Mouse (Mus musculus) midbrain, postnatal 0 days (tissue): ENCODE results near the gene Defb10. TPM values are rescaled to one million over a fixed set of nuclear protein-coding genes. Genes with fewer than 3 reads are reported as not detected.
"Not testable (repeated sequence)": the region's sequence is repeated elsewhere in the genome, so short reads cannot be mapped to it uniquely, and the experiment has no call there.

ENCODE experiments used
- ATAC-seq: fragments of 200-750 bp; cut with Nextera tagmentation; 2 replicates; pipeline ENCODE4 v1.8.0; 2017; ENCODE audit warnings: moderate number of reproducible peaks, mild to moderate bottlenecking, moderate TSS enrichment, moderate library complexity; ENCODE audit not compliant: low FRiP score
- DNase-seq: peaks from one replicate; pipeline ENCODE4 v3.0.0-alpha.2; 2015; ENCODE audit warnings: low spot score
- H3K27ac ChIP-seq: fragments of 300-500 bp; sonication (generic); 2 replicates; pipeline ENCODE4 v1.5.1; 2014; ENCODE audit warnings: low read depth, mild to moderate bottlenecking, low read length, mixed read lengths
- H3K27me3 ChIP-seq: fragments of 300-500 bp; sonication (generic); 2 replicates; pipeline ENCODE4 v1.6.1; 2014; ENCODE audit warnings: low read length, control low read depth, mixed read lengths; ENCODE audit not compliant: insufficient read depth
- H3K36me3 ChIP-seq: fragments of 300-500 bp; sonication (generic); 2 replicates; pipeline ENCODE4 v1.6.1; 2014; ENCODE audit warnings: low read length, control low read depth, mixed read lengths; ENCODE audit not compliant: insufficient read depth
- H3K4me1 ChIP-seq: fragments of 300-500 bp; sonication (generic); 2 replicates; pipeline ENCODE4 v1.6.1; 2014; ENCODE audit warnings: mild to moderate bottlenecking, control low read depth, antibody characterized with exemption, low read length, mixed read lengths; ENCODE audit not compliant: insufficient read depth
- H3K4me2 ChIP-seq: fragments of 300-500 bp; sonication (generic); 2 replicates; pipeline ENCODE4 v1.6.1; 2014; ENCODE audit warnings: low read depth, mild to moderate bottlenecking, low read length, mixed read lengths; ENCODE audit not compliant: poor library complexity, severe bottlenecking
- H3K4me3 ChIP-seq: fragments of 300-500 bp; sonication (generic); 2 replicates; pipeline ENCODE4 v1.5.1; 2014; ENCODE audit warnings: low read depth, mild to moderate bottlenecking, low read length, moderate library complexity
- H3K9ac ChIP-seq: fragments of 300-500 bp; sonication (generic); replicated peaks from 2 replicates; pipeline ENCODE4 v1.6.1; 2014; ENCODE audit warnings: mild to moderate bottlenecking, low read length, moderate library complexity, mixed read lengths; ENCODE audit not compliant: poor library complexity, severe bottlenecking
- H3K9me3 ChIP-seq: fragments of 300-500 bp; sonication (generic); 2 replicates; pipeline ENCODE4 v1.6.1; 2016; ENCODE audit warnings: low read length, control low read depth
- WGBS: fragments of 180-500 bp; shearing (Covaris S2); extraction: QIAGEN DNeasy Blood & Tissue Kit; methylation state at CpG from one replicate; pipeline ENCODE4 v1.1.7; 2014; 5-methylcytosine and 5-hydroxymethylcytosine counted together
- polyA plus RNA-seq: library from polyadenylated mRNA; unstranded; fragments of >200 nt; fragmentation: Nextera tagmentation; extraction: Ambion mirVana; gene quantifications from 2 replicates; pipeline ENCODE4 v1.2.1, GENCODE M21; 2015
- total RNA-seq: library from RNA; depleted of rRNA; stranded (reverse); fragments of >200 nt; gene quantifications from 2 replicates; pipeline ENCODE4 v1.2.3, GENCODE M21; 2014; rRNA removed

Defb10 gene
- not detected in 2 replicates for total RNA-seq
- polyA plus RNA-seq, result not detected in 2 replicates

DNA sequence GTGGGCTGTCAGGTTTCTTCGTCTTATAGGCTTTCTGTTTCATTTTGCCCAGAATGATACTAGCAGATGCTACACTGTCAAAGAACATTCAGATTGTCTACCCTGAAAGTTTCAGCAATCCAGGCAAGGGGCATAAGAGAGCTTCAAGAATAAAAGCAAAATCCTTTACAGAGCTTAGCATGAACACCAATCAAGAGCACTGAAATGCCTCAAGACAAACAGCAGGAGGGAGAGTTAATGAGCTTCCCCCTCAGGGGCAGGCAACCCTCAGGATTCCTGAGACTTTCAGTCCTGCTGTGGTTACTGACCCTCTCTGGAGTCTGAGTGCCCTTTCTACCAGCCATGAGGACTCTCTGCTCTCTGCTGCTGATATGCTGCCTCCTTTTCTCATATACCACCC is at the start of gene Defb10:
Defb10 (plus strand) TSS at position 316 of the 400 bp plus-strand sequence.
- not testable (repeated sequence) for ATAC-seq, H3K9ac ChIP-seq, H3K4me1 ChIP-seq, H3K36me3 ChIP-seq, H3K4me3 ChIP-seq, H3K4me2 ChIP-seq, H3K27me3 ChIP-seq, H3K27ac ChIP-seq, DNase-seq, H3K9me3 ChIP-seq
- 26% methylated on average over 1 of the region's 1 CpGs for WGBS

DNA sequence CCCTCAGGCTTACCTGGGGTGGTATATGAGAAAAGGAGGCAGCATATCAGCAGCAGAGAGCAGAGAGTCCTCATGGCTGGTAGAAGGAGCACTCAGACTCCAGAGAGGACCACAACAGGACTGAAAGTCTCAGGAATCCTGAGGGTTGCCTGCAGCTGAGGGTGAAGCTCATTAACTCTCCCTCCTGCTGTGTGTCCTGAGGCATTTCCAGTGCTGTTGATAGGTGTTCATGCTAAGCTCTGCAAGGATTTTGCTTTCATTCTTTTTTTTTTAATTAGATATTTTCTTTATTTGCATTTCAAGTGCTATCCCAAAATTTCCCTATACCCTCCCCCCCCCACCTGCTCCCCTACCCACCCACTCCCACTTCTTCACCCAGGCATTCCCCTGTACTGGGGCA is 26.6 kb downstream of the Defb10 start, which contains the start of gene Defb9:
Defb9 (minus strand) TSS at position 101 of the 400 bp plus-strand sequence.
- H3K4me2 ChIP-seq, H3K36me3 ChIP-seq, H3K9ac ChIP-seq, H3K27ac ChIP-seq, DNase-seq, H3K9me3 ChIP-seq, H3K4me3 ChIP-seq, H3K27me3 ChIP-seq, ATAC-seq, H3K4me1 ChIP-seq: not testable (repeated sequence)

DNA sequence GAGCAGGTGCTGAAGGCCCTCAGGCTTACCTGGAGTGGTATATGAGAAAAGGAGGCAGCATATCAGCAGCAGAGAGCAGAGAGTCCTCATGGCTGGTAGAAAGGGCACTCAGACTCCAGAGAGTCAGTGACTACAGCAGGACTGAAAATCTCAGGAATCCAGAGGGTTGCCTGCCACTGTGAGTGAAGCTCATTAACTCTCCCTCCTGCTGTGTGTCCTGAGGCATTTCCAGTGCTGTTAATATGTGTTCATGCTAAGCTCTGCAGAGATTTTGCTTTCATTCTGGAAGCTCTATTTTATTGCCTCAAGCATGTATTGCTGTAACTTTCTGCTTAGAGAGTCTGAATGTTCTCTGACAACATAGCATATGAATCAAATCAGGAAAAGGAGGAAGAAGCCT is 47.6 kb downstream of the Defb10 start, which contains the start of gene Defb11:
Defb11 (minus strand) TSS at position 123 of the 400 bp plus-strand sequence.
- H3K9ac ChIP-seq, H3K36me3 ChIP-seq, H3K4me3 ChIP-seq, H3K4me1 ChIP-seq, H3K4me2 ChIP-seq, H3K27ac ChIP-seq, H3K9me3 ChIP-seq, H3K27me3 ChIP-seq: not testable (repeated sequence)
- ATAC-seq, result peak; percentile 82
- peak; percentile 11 for DNase-seq

Other genes starting within 250 kb of the Defb10 start
- not detected in 2 replicates for gene Defa26, start 240.7 kb upstream of the Defb10 start, total RNA-seq
- gene Defa26, start 240.7 kb upstream of the Defb10 start, polyA plus RNA-seq, result not detected in 2 replicates
- not detected in 2 replicates for gene Defa17, start 203.1 kb upstream of the Defb10 start, total RNA-seq
- gene Defa17, start 203.1 kb upstream of the Defb10 start, polyA plus RNA-seq, result not detected in 2 replicates
- not detected in 2 replicates for gene Defa34, start 193.1 kb upstream of the Defb10 start, total RNA-seq
- gene Defa34, start 193.1 kb upstream of the Defb10 start, polyA plus RNA-seq, result not detected in 2 replicates
- not detected in 2 replicates for gene AY761184, start 155.3 kb upstream of the Defb10 start, total RNA-seq
- not detected in 2 replicates for gene AY761184, start 155.3 kb upstream of the Defb10 start, polyA plus RNA-seq
- not detected in 2 replicates for gene Defa24, start 124.4 kb upstream of the Defb10 start, total RNA-seq
- gene Defa24, start 124.4 kb upstream of the Defb10 start, polyA plus RNA-seq, result not detected in 2 replicates
- not detected in 2 replicates for gene Defb50, start 35.4 kb upstream of the Defb10 start, total RNA-seq
- not detected in 2 replicates for gene Defb50, start 35.4 kb upstream of the Defb10 start, polyA plus RNA-seq
- gene Defb2, start 19.0 kb upstream of the Defb10 start, total RNA-seq, result not detected in 2 replicates
- not detected in 2 replicates for gene Defb2, start 19.0 kb upstream of the Defb10 start, polyA plus RNA-seq
- not detected in 2 replicates for gene Defb9, start 26.5 kb downstream of the Defb10 start, total RNA-seq
- not detected in 2 replicates for gene Defb9, start 26.5 kb downstream of the Defb10 start, polyA plus RNA-seq
- not detected in 2 replicates for gene Defb11, start 47.5 kb downstream of the Defb10 start, total RNA-seq
- not detected in 2 replicates for gene Defb11, start 47.5 kb downstream of the Defb10 start, polyA plus RNA-seq
- not detected in 2 replicates for gene Defb15, start 73.8 kb downstream of the Defb10 start, total RNA-seq
- not detected in 2 replicates for gene Defb15, start 73.8 kb downstream of the Defb10 start, polyA plus RNA-seq
- not detected in 2 replicates for gene Defb35, start 79.5 kb downstream of the Defb10 start, total RNA-seq
- gene Defb35, start 79.5 kb downstream of the Defb10 start, polyA plus RNA-seq, result not detected in 2 replicates
- not detected in 2 replicates for gene Defb13, start 87.9 kb downstream of the Defb10 start, total RNA-seq
- gene Defb13, start 87.9 kb downstream of the Defb10 start, polyA plus RNA-seq, result not detected in 2 replicates
- not detected in 2 replicates for gene Fam90a1a, start 99.8 kb downstream of the Defb10 start, total RNA-seq
- not detected in 2 replicates for gene Fam90a1a, start 99.8 kb downstream of the Defb10 start, polyA plus RNA-seq
- not detected in 2 replicates for gene Ccdc70, start 110.9 kb downstream of the Defb10 start, total RNA-seq
- not detected in 2 replicates for gene Ccdc70, start 110.9 kb downstream of the Defb10 start, polyA plus RNA-seq
- gene Atp7b, start 201.4 kb downstream of the Defb10 start, total RNA-seq, result 3.3 and 5.4 TPM in 2 replicates
- 1.6 TPM in 2 replicates for gene Atp7b, start 201.4 kb downstream of the Defb10 start, polyA plus RNA-seq
- 39.1 and 44.6 TPM in 2 replicates for gene Alg11, start 201.8 kb downstream of the Defb10 start, total RNA-seq
- gene Alg11, start 201.8 kb downstream of the Defb10 start, polyA plus RNA-seq, result 38.8 and 40.7 TPM in 2 replicates